Mouse (Mus musculus): ENCODE results near the gene Vrk3.

The Vrk3 gene

GRCm38 (mm10) chr7:44818164-44818563 is 70.0 kb downstream of the Vrk3 start:
- peak in 1 of 2 experiments; percentile 42 for DNase-seq (ENCODE audit: low spot score in 2 of 2)

- peak; percentile 44 to 58 for DNase-seq (ENCODE audit: low spot score in 2 of 2)
These were observed 70.6 kb downstream of the Vrk3 start for GRCm38 (mm10) chr7:44818751-44819235.

GRCm38 (mm10) chr7:44819391-44819790 is 71.2 kb downstream of the Vrk3 start:
- DNase-seq (ENCODE audit: low spot score in 2 of 2): peak in 1 of 2 experiments; percentile 11

GRCm38 (mm10) chr7:44819863-44820262 is 71.7 kb downstream of the Vrk3 start:
- DNase-seq (ENCODE audit: low spot score in 2 of 2): peak in 1 of 2 experiments; percentile 23

- DNase-seq (ENCODE audit: low spot score in 2 of 2): no peak
These were observed 72.3 kb downstream of the Vrk3 start for GRCm38 (mm10) chr7:44820525-44820924.

- peak; percentile 12 to 19 for DNase-seq (ENCODE audit: low spot score in 2 of 2)
These were observed 73.6 kb downstream of the Vrk3 start for GRCm38 (mm10) chr7:44821666-44822448.

- DNase-seq (ENCODE audit: low spot score in 2 of 2): peak; percentile 16 to 25
These were observed 75.2 kb downstream of the Vrk3 start for GRCm38 (mm10) chr7:44823409-44823808.

GRCm38 (mm10) chr7:44824872-44825271 is 76.7 kb downstream of the Vrk3 start:
- DNase-seq (ENCODE audit: low spot score in 2 of 2): peak; percentile 80 to 89

GRCm38 (mm10) chr7:44826771-44827170 is 78.6 kb downstream of the Vrk3 start:
- peak in 1 of 2 experiments; percentile 19 for DNase-seq (ENCODE audit: low spot score in 2 of 2)
